Mouse (Mus musculus) thymus, adult 2 months (tissue): ENCODE measurements at regions not wholly inside any gene's neighbourhood (a gene's known extent, or its start where the extent isn't known, plus 50 kb on each side); places are given as distances from the start of the nearest gene placed in this dataset.

Experiments
- CTCF ChIP-seq: fragments of 200-500 bp; IDR thresholded peaks from 2 replicates; pipeline ENCODE4 v1.5.1; 2012; ENCODE audit warnings: mild to moderate bottlenecking, control low read depth, low read length, moderate library complexity, borderline replicate concordance; ENCODE audit not compliant: control insufficient read depth, poor library complexity, insufficient read depth; ENCODE audit errors: extremely low read depth
- POLR2A ChIP-seq: fragments of 200-500 bp; IDR thresholded peaks from 2 replicates; pipeline ENCODE4 v1.6.1; 2012; ENCODE audit warnings: mild to moderate bottlenecking, low read length, control low read depth, moderate library complexity; ENCODE audit not compliant: control insufficient read depth, poor library complexity, insufficient read depth; ENCODE audit errors: extremely low read depth

DNA sequence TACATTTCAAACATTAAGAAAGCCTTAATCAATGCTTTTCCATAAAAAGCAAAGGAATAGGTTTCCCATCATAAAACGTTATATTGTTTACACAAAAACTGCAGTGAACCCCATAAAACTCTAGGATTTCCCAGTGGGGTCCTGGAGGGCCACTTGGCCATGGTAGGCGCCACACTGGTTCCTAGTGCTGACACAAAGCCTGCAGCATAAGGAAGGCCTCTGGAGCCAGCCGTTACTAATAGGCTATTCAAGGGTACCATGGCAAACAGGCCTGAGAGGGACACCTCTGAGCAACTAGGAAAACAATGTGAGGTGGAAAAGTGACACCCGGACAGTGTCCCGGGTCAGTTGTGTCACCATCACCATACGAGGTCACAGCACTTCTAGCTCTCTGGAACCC lies 231.9 kb downstream of the Ttc32 start:
- TF ChIP-seq CTCF (no peak), POLR2A (no peak)
